Mouse (Mus musculus) 3134 (cell line): ENCODE results near the gene Trak1.

Experiments used
- DNase-seq: peaks from one replicate; pipeline ENCODE4 v3.0.0-alpha.2; 2011; ENCODE audit warnings: low spot score; ENCODE audit not compliant: insufficient read length; ENCODE audit errors: extremely low read depth

Trak1 gene

GRCm38 (mm10) chr9:121344344-121344743 lies 47.0 kb downstream of the Trak1 start:
- DNase-seq: no peak

DNA sequence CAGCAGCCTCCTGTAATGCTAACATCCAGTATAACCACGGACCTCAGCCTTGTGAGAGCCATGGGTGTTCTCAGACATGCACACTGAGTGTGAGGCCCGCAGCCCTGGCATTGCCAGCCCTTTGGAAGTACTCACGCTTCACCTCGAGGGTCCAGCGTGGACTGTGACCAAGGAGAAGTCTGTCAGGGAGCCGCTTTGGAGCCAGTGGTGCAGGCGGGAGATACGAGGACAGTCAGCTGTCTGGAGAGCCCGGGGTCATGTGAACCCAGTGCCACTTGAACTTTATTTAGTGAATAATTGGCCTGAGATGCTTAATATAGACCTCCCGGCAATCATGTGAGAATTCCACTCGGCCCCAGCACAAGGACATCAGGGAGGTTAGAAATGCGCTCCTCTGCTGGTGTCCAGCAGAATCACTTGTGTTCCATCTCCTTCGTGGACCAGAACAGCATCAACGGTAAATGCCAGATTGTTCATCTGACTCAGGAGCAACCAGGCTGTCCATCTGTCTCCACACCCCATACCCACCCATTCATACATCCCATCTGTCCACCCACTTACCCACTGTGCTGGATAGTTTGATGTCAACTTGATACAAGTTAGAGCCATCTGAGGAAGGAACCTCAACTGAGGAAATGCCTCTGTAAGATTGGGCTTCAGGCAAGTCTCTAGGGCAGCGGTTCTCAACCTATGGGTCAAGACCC lies 48.3 kb downstream of the Trak1 start:
- DNase-seq: no peak

- DNase-seq: no peak
Observed at GRCm38 (mm10) chr9:121346635-121347034, 49.3 kb downstream of the Trak1 start.

DNA sequence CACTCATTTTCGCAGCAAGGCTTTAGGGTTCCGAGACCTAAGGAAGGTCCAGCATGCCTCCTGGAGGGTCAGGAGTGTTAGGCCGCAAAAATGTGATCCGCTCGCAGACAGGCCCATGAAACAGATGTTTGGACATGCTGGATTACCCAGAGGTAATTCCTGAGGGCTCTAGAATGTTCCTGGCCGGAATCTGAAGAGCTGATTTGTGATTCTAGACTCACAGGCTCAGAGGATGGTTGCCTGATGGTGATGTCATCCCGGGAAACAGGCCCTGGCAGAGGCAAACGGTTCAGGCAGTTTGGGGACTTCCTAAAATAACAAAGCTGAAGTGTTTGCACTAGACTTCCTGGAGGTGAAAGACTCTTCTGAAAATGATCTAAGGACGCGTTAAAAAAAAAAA lies 50.7 kb downstream of the Trak1 start:
- peak; percentile 29 for DNase-seq

DNA sequence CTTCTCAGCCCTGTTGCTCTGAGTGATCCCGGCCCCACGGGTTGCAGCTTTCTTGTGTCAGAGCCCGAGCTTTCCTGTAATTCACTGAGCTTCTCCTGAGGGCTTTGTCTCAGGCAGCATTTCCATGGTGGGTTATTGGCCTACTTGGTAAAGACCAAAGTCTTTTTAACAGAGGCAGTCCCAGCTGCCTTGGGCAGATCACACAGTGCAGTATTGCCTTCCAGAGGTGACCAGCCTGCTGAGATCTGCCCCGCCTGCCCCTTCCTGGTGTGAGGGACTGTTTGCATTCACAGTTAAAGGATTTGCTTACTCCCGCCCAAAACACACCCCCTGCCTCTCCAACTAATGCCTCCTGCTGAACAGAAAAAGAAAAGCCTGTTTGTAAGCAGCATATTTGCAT lies 51.2 kb downstream of the Trak1 start:
- no peak for DNase-seq

DNA sequence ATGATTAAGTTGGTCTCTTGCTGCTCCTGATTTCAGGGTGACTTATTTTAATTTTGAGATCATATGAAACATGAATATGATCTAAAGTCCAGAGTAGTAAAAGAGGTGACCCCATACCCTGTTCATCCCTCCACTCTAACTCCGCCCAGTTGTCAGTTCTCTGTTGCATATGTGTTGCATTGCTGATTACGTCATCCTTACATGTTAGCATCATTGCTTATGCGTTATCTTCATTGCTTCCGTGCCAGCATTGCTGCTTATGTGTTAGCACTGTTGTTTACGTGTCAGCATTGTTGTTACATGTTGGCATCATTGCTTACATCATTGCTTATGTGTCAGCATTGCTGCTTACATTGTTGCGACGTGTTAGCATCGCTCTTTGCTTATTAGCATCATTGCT lies 51.8 kb downstream of the Trak1 start:
- no peak for DNase-seq

GRCm38 (mm10) chr9:121350601-121351000 lies 53.3 kb downstream of the Trak1 start:
- DNase-seq: no peak

- DNase-seq: no peak
Observed at GRCm38 (mm10) chr9:121351388-121352078, 54.2 kb downstream of the Trak1 start.

DNA sequence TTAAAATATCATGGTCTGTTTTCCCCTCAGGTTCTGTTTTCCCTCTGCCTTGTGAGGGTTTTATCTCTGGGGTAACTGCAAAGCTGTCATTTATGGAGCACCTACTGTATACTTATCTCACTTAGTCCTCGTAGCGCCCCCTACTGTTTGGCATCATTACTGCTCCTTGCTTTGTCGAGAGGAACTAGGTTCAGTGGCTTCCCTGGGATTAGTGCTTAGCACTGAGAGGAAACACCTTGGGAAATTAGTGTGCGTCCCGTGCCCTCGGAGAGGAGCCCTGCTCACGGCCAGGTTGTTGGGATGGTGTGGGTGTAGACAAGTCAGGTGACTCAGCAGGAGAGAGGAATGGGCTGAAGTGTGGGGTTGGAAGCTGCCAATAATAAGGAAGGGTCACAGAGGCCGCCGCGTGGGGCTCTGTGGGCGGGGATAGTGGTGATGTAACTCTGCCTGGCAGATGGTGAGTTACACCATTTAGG lies 54.9 kb downstream of the Trak1 start:
- peak; percentile 68 for DNase-seq

DNA sequence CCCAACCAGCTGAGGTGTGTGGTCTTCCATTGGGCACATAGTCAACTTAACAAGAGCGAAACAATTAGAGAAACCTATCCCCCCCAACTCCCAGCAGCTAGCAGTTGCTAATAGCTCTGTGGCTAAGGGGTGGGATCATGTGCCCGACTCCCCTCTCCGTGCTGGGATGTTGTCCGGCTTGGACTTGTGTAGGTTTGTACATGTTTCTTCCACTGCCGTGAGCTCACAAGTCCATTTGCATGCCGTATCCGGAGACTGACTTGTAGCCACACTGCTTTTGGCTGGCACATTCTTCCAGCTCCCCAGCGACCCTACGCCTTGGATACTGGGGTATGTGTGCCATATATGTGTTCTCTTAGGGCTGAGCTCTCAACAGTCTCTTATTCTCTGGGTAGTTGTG lies 55.4 kb downstream of the Trak1 start:
- no peak for DNase-seq

GRCm38 (mm10) chr9:121354792-121355390 lies 57.6 kb downstream of the Trak1 start:
- no peak for DNase-seq

DNA sequence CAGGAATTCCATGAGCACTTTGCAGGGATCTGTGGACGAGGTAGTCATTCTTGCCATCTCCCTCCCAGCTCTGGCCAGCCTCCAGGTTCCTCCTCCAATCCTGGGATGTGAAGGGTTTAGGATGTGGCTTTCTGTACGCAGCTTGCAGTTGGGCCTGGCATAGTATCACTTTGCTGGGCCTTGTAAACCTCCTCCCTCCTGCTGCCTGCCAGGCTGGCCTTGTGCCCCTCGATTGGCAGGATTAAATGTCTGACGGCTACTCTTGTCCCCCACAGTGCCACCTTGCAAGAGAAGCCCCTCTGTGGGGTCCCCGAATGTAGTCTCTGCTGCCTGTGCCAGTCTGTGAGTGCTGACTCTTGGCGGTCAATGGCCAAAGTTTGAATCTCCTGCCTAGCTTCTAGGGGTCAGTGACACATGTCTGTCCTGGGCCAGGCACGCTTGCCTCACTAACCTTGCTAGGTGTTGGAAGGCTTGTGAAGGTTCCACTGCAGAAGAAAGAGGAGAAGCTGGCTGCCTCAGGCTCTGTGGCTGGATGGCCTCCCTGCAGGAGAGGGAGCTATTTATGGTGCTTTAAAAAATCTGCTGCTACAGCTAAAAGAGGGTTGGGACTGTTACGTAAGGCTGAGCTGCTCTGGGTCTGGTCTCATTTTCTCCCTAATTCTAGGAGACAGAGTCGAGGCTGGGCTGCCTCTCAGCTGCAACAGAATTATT lies 58.3 kb downstream of the Trak1 start:
- peak; percentile 81 for DNase-seq

DNA sequence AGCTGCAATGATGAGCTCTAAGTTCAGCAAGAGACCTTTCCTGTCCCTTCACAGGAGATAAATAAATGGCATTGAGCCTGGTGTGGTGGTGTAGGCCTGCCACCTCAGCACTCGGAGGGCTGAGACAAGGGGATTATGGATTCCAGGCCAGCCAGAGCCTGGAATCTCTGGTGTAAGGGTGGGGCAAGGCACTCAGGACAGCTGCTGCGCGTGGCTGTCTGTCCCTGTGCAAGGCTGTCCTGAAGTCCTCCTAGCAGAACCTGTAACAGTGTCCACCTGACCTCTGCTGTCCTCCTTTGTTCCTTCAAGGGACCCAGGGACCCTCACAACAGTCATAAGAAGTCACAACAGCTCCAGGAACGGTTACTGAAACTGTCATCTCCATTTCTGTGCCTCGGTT lies 59.8 kb downstream of the Trak1 start:
- no peak for DNase-seq

GRCm38 (mm10) chr9:121357582-121358275 lies 60.4 kb downstream of the Trak1 start:
- no peak for DNase-seq

DNA sequence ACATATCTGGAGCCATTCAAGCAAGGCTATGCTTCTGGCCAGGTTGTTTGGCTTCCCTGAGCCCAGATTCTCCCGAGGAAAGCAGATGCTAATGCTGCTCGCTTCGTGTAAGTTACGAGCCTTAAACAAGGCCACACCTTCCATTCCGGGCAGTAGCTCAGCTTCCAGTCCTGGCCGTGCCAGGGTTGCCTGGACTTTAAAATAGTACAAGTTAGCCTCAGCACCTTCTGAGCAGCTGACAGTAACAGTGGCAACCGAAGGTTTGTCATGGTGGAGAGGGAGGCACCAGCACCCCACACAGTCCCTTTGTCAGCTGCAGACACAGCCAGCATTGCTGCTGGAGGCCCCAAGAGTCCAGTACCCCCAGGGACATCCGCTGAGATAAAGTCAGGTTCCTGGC lies 61.1 kb downstream of the Trak1 start:
- DNase-seq: no peak

- DNase-seq: no peak
Observed at GRCm38 (mm10) chr9:121359266-121359972, 62.1 kb downstream of the Trak1 start.

- DNase-seq: no peak
Observed at GRCm38 (mm10) chr9:121360327-121360954, 63.1 kb downstream of the Trak1 start.

DNA sequence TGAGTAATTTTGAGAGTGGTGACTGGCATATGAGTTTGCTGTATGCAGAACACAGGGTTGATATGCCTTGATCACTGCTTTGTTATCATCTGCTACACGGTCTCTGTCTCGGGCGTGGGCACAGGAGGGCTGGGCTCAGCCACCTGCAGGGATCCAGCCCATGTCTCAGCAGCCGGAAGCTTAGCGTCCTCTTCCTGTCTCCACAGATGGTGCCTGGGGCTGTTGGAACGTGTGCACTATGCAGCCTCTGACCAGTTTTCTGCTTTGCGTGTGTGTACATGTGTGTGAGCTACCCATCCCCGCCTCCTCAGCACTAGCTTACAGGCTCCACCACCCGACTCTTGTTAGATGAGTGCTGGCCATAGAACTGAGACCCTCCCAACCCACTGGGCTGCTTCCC lies 63.7 kb downstream of the Trak1 start:
- DNase-seq: no peak

GRCm38 (mm10) chr9:121363932-121364331 lies 66.6 kb downstream of the Trak1 start:
- no peak for DNase-seq
